Mouse (Mus musculus) hindbrain, postnatal 0 days (tissue): ENCODE data around the gene Sugct. TPM values are rescaled to one million over a fixed set of nuclear protein-coding genes. Genes with fewer than 3 reads are reported as not detected.

ENCODE experiments used
- ATAC-seq: fragments of 200-750 bp; cut with Nextera tagmentation; 2 replicates; pipeline ENCODE4 v1.8.0; 2017; ENCODE audit warnings: mild to moderate bottlenecking, moderate TSS enrichment, moderate library complexity
- DNase-seq: peaks from one replicate; pipeline ENCODE4 v3.0.0-alpha.2; 2015; ENCODE audit warnings: low spot score
- H3K27ac ChIP-seq: fragments of 300-500 bp; sonication (generic); 2 replicates; pipeline ENCODE4 v1.5.1; 2014; ENCODE audit warnings: mild to moderate bottlenecking
- H3K27me3 ChIP-seq: fragments of 300-500 bp; sonication (generic); 2 replicates; pipeline ENCODE4 v1.6.1; 2014; ENCODE audit warnings: low read length, mixed read lengths; ENCODE audit not compliant: insufficient read depth
- H3K36me3 ChIP-seq: fragments of 300-500 bp; sonication (generic); 2 replicates; pipeline ENCODE4 v1.6.1; 2014; ENCODE audit warnings: low read length, mixed read lengths; ENCODE audit not compliant: insufficient read depth
- H3K4me1 ChIP-seq: fragments of 300-500 bp; sonication (generic); 2 replicates; pipeline ENCODE4 v1.6.1; 2014; ENCODE audit warnings: antibody characterized with exemption, low read length, mixed read lengths; ENCODE audit not compliant: insufficient read depth
- H3K4me2 ChIP-seq: fragments of 300-500 bp; sonication (generic); 2 replicates; pipeline ENCODE4 v1.6.1; 2014; ENCODE audit warnings: low read depth, mild to moderate bottlenecking, low read length, moderate library complexity, mixed read lengths
- H3K4me3 ChIP-seq: fragments of 300-500 bp; sonication (generic); 2 replicates; pipeline ENCODE4 v1.5.1; 2014; ENCODE audit warnings: low read length
- H3K9ac ChIP-seq: fragments of 300-500 bp; sonication (generic); replicated peaks from 2 replicates; pipeline ENCODE4 v1.6.1; 2014; ENCODE audit warnings: mild to moderate bottlenecking, low read length, moderate library complexity, mixed read lengths
- H3K9me3 ChIP-seq: fragments of 300-500 bp; sonication (generic); 2 replicates; pipeline ENCODE4 v1.6.1; 2016; ENCODE audit warnings: low read length, mixed read lengths
- CTCF ChIP-seq: IDR thresholded peaks from 2 replicates; pipeline ENCODE4 v1.5.1; 2016; ENCODE audit warnings: antibody characterized with exemption, control low read depth, low read depth
- WGBS: fragments of 180-500 bp; shearing (Covaris S2); extraction: QIAGEN DNeasy Blood & Tissue Kit; methylation state at CpG from one replicate; pipeline ENCODE4 v1.1.7; 2014; 5-methylcytosine and 5-hydroxymethylcytosine counted together
- polyA plus RNA-seq: library from polyadenylated mRNA; unstranded; fragments of >200 nt; fragmentation: Nextera tagmentation; extraction: Ambion mirVana; gene quantifications from 2 replicates; pipeline ENCODE4 v1.2.1, GENCODE M21; 2015
- total RNA-seq: library from RNA; depleted of rRNA; stranded (reverse); fragments of >200 nt; gene quantifications from 2 replicates; pipeline ENCODE4 v1.2.3, GENCODE M21; 2014

Gene Sugct
- total and polyA plus RNA-seq, 2 experiments from 2014 or later = 1.8 to 4.4 TPM

- DNase-seq = no peak
- Histone ChIP-seq H3K27ac (no peak overlapping the region), H3K4me1 (no peaks in the 10 kb centered on the region), H3K4me3 (no peak overlapping the region), H3K27me3 (no peaks in the 10 kb centered on the region), H3K4me2 (no peak overlapping the region), H3K9me3 (no peaks in the 10 kb centered on the region), H3K9ac (no peak overlapping the region), H3K36me3 (no peaks in the 10 kb centered on the region)
- TF ChIP-seq CTCF = no peak
- no peak for ATAC-seq
Measured at GRCm38 (mm10) chr13:17689461-17689860, 5.9 kb downstream of the Sugct start.

DNA sequence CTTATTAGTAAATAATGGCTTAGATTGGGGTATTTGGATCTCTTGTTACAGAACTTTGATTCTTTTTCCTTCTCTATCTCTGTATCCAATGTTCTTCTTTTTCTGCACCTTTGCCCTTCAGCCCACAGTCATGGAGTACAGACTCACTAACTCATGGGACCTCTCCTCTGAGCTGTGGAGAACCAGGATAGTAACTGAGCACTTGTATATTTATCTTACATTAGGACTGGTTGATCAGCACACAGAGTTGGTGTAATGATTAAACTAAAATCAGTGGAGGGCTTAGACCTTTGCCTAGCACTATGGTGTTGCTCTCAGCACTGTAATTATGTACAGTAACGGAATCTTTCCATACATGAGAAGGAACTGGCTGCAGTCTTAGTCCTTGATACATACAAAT lies 24.2 kb downstream of the Sugct start:
- no peak for ATAC-seq
- Histone ChIP-seq H3K4me1 (no peaks in the 10 kb centered on the region), H3K27ac (no peak overlapping the region), H3K4me2 (no peak overlapping the region), H3K9ac (no peak overlapping the region), H3K27me3 (no peaks in the 10 kb centered on the region), H3K36me3 (no peaks in the 10 kb centered on the region), H3K9me3 (no peaks in the 10 kb centered on the region), H3K4me3 (no peak overlapping the region)
- no peak for TF ChIP-seq CTCF
- DNase-seq = no peak
- WGBS = 72% methylated on average over 1 of the region's 1 CpGs

GRCm38 (mm10) chr13:17667380-17667779 lies 28.0 kb downstream of the Sugct start:
- TF ChIP-seq CTCF = no peak
- Histone ChIP-seq H3K27me3 (no peaks in the 10 kb centered on the region), H3K4me1 (no peaks in the 10 kb centered on the region), H3K9ac (no peak overlapping the region), H3K36me3 (no peaks in the 10 kb centered on the region), H3K4me2 (no peak overlapping the region), H3K9me3 (no peaks in the 10 kb centered on the region), H3K4me3 (no peak overlapping the region), H3K27ac (no peak overlapping the region)
- ATAC-seq = no peak
- WGBS = 93% methylated on average over 1 of the region's 1 CpGs
- DNase-seq = no peak

DNA sequence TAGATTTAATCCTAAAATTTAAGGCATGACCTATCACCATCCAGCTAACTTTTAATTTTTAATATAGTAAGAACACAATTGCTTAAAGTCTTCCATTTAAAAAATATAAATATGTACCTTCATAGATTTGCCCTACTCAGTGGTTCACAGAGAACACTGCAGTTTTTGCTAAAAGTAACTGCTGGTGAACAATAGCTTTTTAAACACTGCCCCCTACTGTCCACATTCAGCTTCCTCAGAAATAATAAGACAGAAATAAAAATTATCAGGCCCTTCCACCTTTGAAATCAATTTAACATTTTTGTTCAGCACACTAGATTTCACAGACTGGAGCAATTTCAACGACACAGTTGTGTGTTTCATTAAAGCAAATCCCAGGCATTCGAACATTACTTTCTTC lies 53.1 kb downstream of the Sugct start:
- DNase-seq (peak; percentile 63), ATAC-seq (no peak)
- 63% methylated on average over 2 of the region's 2 CpGs for WGBS
- H3K36me3 ChIP-seq = no peaks in the 10 kb centered on the region
- H3K4me1 ChIP-seq = no peaks in the 10 kb centered on the region
- H3K27me3 ChIP-seq = no peaks in the 10 kb centered on the region
- TF ChIP-seq CTCF = peak; percentile 42
- no peak overlapping the region for H3K27ac ChIP-seq
- no peaks in the 10 kb centered on the region for H3K9me3 ChIP-seq
- H3K4me2 ChIP-seq = no peak overlapping the region
- no peak overlapping the region for H3K4me3 ChIP-seq
- H3K9ac ChIP-seq = no peak overlapping the region

DNA sequence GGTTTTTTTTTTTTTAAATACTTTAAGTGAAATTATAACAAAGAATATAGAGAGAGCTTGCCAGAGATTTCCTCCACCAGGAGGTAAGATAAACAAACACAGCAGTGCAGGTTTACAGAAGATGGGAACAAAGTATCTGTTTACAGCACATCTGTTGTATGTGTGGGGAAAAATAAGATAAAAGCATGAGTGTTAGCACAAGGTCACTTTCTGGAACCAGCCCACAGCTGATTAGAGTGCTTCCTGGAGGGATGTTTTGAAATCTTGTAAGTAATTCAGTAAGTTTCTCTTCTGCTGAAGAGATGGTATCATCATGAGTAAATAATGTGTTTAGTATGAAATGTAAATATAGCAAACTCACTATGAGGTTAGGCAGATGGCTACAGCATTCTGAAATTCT lies 57.3 kb downstream of the Sugct start:
- no peaks in the 10 kb centered on the region for H3K36me3 ChIP-seq
- H3K4me3 ChIP-seq = no peak overlapping the region
- H3K4me1 ChIP-seq = no peaks in the 10 kb centered on the region
- H3K27me3 ChIP-seq = no peaks in the 10 kb centered on the region
- H3K27ac ChIP-seq = no peak overlapping the region
- DNase-seq = no peak
- no peak overlapping the region for H3K4me2 ChIP-seq
- no peak for ATAC-seq
- H3K9ac ChIP-seq = no peak overlapping the region
- H3K9me3 ChIP-seq = no peaks in the 10 kb centered on the region
- TF ChIP-seq CTCF = no peak

DNA sequence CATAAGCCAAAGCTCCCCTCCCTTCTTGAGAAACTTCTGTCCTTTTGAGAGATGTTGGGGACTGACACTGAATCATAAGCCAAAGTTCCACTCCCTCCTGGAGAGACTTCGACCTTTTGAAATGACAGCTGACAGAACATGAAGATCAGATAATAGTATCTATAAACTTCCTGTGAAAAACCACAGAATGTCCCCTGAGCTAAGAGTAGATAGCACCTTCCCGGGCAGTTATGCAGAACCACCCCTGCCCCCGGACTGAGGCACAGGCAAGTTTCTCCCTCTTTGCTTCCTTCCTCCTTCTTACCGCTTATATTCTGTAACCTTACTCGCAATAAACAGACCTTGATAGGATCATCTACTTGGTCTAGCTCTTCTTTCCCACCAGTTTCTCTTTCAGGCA lies 68.2 kb downstream of the Sugct start:
- Histone ChIP-seq H3K4me2 (no peak overlapping the region), H3K9ac (no peak overlapping the region), H3K4me1 (no peaks in the 10 kb centered on the region), H3K36me3 (no peaks in the 10 kb centered on the region), H3K27me3 (no peaks in the 10 kb centered on the region), H3K27ac (no peak overlapping the region), H3K9me3 (no peaks in the 10 kb centered on the region), H3K4me3 (no peak overlapping the region)
- ATAC-seq (no peak), DNase-seq (no peak)
- WGBS = 96% methylated on average over 5 of the region's 5 CpGs
- no peak for TF ChIP-seq CTCF

GRCm38 (mm10) chr13:17624976-17625375 lies 70.4 kb downstream of the Sugct start:
- ATAC-seq (no peak), DNase-seq (no peak)
- no peak overlapping the region for H3K9ac ChIP-seq
- no peak for TF ChIP-seq CTCF
- no peak overlapping the region for H3K4me3 ChIP-seq
- H3K9me3 ChIP-seq = no peaks in the 10 kb centered on the region
- no peak overlapping the region for H3K27ac ChIP-seq
- H3K36me3 ChIP-seq = no peaks in the 10 kb centered on the region
- no peak overlapping the region for H3K4me2 ChIP-seq
- no peaks in the 10 kb centered on the region for H3K4me1 ChIP-seq
- no peaks in the 10 kb centered on the region for H3K27me3 ChIP-seq
